Mouse (Mus musculus) lung, postnatal 14 days (tissue): ENCODE data around the gene Mrtfb.

Source experiments
- DNase-seq: peaks from one replicate; pipeline ENCODE4 v3.0.0; 2021

Gene Mrtfb

GRCm38 (mm10) chr16:13409530-13410163, 153.4 kb downstream of the Mrtfb start:
- peak; percentile 62 for DNase-seq

- no peak for DNase-seq
Measured at GRCm38 (mm10) chr16:13410760-13411159, 154.5 kb downstream of the Mrtfb start.

- DNase-seq = no peak
Measured at GRCm38 (mm10) chr16:13411531-13411930, 155.2 kb downstream of the Mrtfb start.

GRCm38 (mm10) chr16:13414566-13414965, 158.3 kb downstream of the Mrtfb start:
- no peak for DNase-seq

GRCm38 (mm10) chr16:13414972-13415371, 158.7 kb downstream of the Mrtfb start:
- DNase-seq = no peak

GRCm38 (mm10) chr16:13415465-13415864, 159.2 kb downstream of the Mrtfb start:
- no peak for DNase-seq

- peak; percentile 48 for DNase-seq
Measured at GRCm38 (mm10) chr16:13416465-13416864, 160.2 kb downstream of the Mrtfb start.

- no peak for DNase-seq
Measured at GRCm38 (mm10) chr16:13417904-13418303, 161.6 kb downstream of the Mrtfb start.

GRCm38 (mm10) chr16:13419752-13420151, 163.5 kb downstream of the Mrtfb start:
- DNase-seq = no peak

- DNase-seq = no peak
Measured at GRCm38 (mm10) chr16:13422522-13422921, 166.2 kb downstream of the Mrtfb start.

- no peak for DNase-seq
Measured at GRCm38 (mm10) chr16:13423587-13424355, 167.5 kb downstream of the Mrtfb start.

GRCm38 (mm10) chr16:13425804-13426203, 169.5 kb downstream of the Mrtfb start:
- no peak for DNase-seq

- DNase-seq = no peak
Measured at GRCm38 (mm10) chr16:13426831-13427589, 170.7 kb downstream of the Mrtfb start.

- no peak for DNase-seq
Measured at GRCm38 (mm10) chr16:13428077-13428476, 171.8 kb downstream of the Mrtfb start.

- DNase-seq = no peak
Measured at GRCm38 (mm10) chr16:13428806-13429205, 172.5 kb downstream of the Mrtfb start.

- DNase-seq = no peak
Measured at GRCm38 (mm10) chr16:13429921-13430606, 173.8 kb downstream of the Mrtfb start.

- no peak for DNase-seq
Measured at GRCm38 (mm10) chr16:13430940-13431339, 174.7 kb downstream of the Mrtfb start.

GRCm38 (mm10) chr16:13435627-13436026, 179.3 kb downstream of the Mrtfb start:
- DNase-seq = no peak

- peak; percentile 98 for DNase-seq
Measured at GRCm38 (mm10) chr16:13437037-13437769, 180.9 kb downstream of the Mrtfb start.

- peak; percentile 54 for DNase-seq
Measured at GRCm38 (mm10) chr16:13437770-13438372, 181.6 kb downstream of the Mrtfb start.

- DNase-seq = peak; percentile 68
Measured at GRCm38 (mm10) chr16:13440468-13440867, 184.2 kb downstream of the Mrtfb start.

- no peak for DNase-seq
Measured at GRCm38 (mm10) chr16:13443764-13444163, 187.5 kb downstream of the Mrtfb start.
